Mouse (Mus musculus) heart, adult 2 months (tissue): ENCODE measurements around the gene Phlda2.

ENCODE experiments used
- CTCF ChIP-seq: fragments of 200-600 bp; IDR thresholded peaks from 2 replicates; pipeline ENCODE4 v1.8.1; 2022; ENCODE audit warnings: antibody characterized with exemption, mild to moderate bottlenecking, moderate library complexity
- POLR2A ChIP-seq: fragments of 200-500 bp; IDR thresholded peaks from 2 replicates; pipeline ENCODE4 v1.6.1; 2011; ENCODE audit warnings: mild to moderate bottlenecking, low read depth, low read length, control low read depth; ENCODE audit not compliant: insufficient read depth

- TF ChIP-seq CTCF (no peak), POLR2A (no peak)
These were observed at the start of gene Phlda2 for GRCm38 (mm10) chr7:143502418-143503200.
